Mouse (Mus musculus): Measurements from ENCODE around the gene Zfp503.

- TF ChIP-seq MAX (IDR thresholded peaks at IDR 0.05; ENCODE audit: low read depth) (no peak), POLR2A (IDR thresholded peaks at IDR 0.05; ENCODE audit: insufficient read length, low read depth) (no peak), TCF12 (IDR thresholded peaks at IDR 0.05; ENCODE audit: insufficient read depth, poor library complexity, severe bottlenecking) (no peak), USF1 (IDR thresholded peaks at IDR 0.05; ENCODE audit: low read depth) (no peak)
These were observed 10.2 kb upstream of the Zfp503 start for GRCm38 (mm10) chr14:21999588-21999987.
